Mouse (Mus musculus) testis, adult 2 months (tissue): Measurements from ENCODE around the gene H2-Q7.

ENCODE experiments used
- CTCF ChIP-seq: fragments of 200-500 bp; IDR thresholded peaks from 2 replicates; pipeline ENCODE4 v1.5.1; 2012; ENCODE audit warnings: low read depth, mild to moderate bottlenecking, inconsistent platforms, low read length, moderate library complexity; ENCODE audit not compliant: control insufficient read depth, insufficient read depth, insufficient replicate concordance
- POLR2A ChIP-seq: fragments of 200-500 bp; IDR thresholded peaks from 2 replicates; pipeline ENCODE4 v1.6.1; 2012; ENCODE audit warnings: low read depth, mild to moderate bottlenecking, inconsistent platforms, low read length, moderate library complexity; ENCODE audit not compliant: control insufficient read depth

GRCm38 (mm10) chr17:35486726-35487125, 47.8 kb downstream of the H2-Q7 start:
- TF ChIP-seq POLR2A (no peak), CTCF (no peak)
